Mouse (Mus musculus) left cerebral cortex, postnatal 14 days (tissue): ENCODE results near the gene Zfp518b. TPM values are rescaled to one million over a fixed set of nuclear protein-coding genes. Genes with fewer than 3 reads are reported as not detected.

Experiments
- DNase-seq, 2 experiments: peaks; one replicate each; pipeline ENCODE4 v3.0.0; 2021 to 2022; ENCODE audit warnings: low spot score in 2 of 2, mixed read lengths in 1 of 2
- intact Hi-C: fragments of 180-260 bp; cut with DNase I; formaldehyde crosslinking; loops from one replicate; pipeline ENCODE4 v1.15.1; 2025
- total RNA-seq, 2 experiments: library from RNA; stranded (reverse); gene quantifications; 2 replicates each; pipeline ENCODE4 v1.2.3; 2021

Gene Zfp518b
- total RNA-seq, 2 experiments from 2014 or later = 14.0 to 16.8 TPM

DNA sequence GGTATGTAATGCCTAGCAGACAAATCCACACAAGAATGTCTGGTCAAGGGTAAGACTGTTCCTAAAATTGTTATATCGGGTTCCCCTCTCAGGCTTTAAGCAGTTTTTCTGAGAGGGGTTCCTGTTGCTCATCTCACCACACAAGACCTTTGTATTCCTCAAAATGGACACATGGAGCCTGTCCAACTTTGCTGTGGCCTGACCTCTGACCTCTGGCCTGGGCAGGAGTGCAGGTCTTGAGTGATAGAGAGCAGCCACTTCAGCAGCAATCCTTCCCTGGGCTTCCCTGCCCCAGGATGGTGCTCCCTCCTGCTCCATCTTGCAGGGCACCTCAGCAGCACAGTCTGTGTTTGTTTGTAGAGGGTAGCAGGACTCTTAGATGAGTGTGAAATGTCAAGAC, 48.9 kb downstream of the Zfp518b start:
- no peak for DNase-seq
- intact Hi-C loops = no loop called here

DNA sequence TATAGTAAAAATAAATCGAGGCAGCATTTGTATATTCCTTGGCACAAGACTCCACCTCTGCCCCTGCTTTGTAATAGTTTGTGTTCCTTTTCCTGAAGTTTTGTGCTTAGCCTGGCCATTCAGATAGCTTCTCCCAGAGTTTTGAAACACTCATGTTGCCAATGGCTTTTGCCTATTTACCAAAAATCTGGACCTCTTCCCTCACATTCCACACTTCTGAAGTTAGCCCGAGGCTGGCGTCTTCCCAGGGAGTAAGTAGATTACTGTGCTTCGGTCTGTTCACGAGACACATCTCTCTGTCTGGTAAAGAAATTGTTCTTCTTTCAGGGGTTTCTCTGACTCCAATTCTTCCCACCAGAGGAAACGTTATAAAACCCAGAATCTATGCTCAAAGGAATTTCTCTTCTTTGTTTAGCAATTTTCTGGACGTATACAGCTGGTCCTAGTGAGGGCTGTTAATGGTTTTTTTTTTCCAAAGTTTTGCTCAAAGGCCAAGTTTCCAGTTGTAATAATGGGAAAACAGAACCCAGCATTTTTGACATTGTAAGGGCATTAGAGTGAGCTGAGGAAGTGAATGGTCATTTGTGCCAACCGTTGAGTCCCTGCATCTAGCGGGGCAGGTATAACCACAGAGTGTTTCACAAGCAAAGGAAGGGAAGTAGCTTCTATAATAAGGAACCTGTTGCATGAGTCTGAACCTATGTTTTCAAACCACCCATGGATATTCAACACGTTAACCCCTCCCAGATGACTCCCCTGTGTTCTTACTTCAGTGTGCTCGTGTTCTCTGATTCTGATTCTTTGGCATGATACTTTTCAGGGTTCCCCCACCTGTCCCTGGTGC, 50.1 kb downstream of the Zfp518b start:
- DNase-seq = no peak
- intact Hi-C loops = loop anchor here (5.0 kb wide), 1 partner anchor 327 kb away; no protein-coding TSS in a partner anchor

DNA sequence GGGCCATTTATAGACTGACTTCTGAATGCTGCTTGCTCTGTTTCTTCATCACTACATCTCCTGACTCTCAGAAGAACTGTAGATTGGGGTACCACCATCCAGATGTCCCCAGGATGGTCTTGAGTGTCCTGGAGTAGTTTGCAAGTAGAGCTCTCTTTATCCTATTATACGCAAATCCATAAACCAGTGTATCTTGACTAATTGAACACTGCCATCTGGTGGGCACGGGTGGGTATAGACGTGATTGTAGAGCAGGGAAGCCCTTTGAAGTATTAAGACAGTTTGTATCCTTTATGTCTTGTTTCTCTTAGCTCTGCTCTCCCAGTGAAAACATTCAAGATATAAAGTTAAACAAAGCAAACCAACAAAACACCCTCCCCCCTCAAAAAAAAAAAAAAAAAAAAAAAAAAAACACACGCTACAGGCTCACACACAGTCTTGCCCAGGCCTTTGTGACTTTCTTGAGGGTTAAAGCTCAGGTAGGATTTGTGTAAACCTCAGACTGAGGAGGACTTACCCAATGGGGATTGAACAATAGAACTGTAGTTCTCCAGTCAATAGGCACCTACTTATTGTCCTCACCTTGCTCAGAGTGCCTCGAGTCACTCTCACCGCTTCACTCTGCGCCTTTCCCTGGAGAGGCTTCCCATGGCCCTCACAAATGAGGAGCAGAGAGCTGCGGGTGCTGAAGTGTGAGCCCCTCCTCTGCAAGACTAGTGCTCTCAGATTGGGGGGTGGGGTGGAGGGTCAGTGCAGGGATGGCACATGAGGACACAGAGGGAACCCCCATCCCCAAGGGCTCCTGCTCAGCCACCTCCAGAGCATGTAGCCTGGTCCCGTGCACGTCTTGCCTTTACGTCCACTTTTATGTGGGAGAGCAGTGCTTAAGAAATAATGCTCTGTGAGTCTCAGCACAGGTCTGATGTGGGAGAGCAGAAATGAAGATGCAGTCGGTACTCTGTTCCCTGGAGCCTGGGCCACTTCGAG, 51.9 kb downstream of the Zfp518b start:
- intact Hi-C loops = loop anchor here (5.0 kb wide), 1 partner anchor 325 kb away; no protein-coding TSS in a partner anchor

DNA sequence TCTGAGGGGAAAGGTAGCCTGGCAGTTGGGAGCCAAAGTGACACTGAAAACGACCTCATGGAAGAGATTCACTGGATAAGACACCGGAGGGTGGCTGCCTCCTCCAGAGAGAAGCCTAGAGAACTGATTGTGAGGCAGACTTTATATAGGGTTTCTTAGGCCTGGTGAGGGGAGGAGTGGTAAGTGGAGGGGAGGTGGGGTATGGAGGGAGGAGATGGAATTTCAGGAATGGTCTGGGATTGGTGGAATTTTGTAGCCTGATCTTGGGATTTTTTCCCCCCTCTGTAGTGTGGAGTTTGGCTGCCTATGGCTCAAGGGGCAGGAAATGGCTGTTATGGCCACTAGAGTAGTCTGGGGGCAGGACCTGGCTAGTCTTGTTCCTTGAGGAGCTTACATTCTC, 56.6 kb downstream of the Zfp518b start:
- no peak for DNase-seq
- intact Hi-C loops = no loop called here

More for the DNA sequence above, 51.9 kb downstream of the Zfp518b start:
- DNase-seq = peak; percentile 81 to 87

DNA sequence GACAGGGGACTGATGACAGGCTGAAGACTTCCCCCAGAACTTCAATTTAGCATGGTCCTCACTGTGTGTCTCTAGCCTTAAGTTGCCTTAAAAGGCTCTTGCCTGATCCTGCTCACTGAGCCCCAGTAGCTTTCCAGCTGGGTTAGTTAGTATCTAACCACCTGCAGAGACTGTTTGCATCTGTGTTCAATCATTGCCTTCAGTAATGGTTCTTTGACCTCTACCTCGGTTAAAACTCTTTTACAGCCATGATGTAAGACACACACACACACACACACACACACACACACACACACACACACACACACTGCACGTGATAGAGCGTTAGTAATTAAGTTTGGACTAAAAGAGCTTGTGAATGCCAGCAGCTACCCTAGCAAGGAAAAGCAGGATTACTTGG, 57.7 kb downstream of the Zfp518b start:
- intact Hi-C loops = no loop called here
- no peak for DNase-seq

DNA sequence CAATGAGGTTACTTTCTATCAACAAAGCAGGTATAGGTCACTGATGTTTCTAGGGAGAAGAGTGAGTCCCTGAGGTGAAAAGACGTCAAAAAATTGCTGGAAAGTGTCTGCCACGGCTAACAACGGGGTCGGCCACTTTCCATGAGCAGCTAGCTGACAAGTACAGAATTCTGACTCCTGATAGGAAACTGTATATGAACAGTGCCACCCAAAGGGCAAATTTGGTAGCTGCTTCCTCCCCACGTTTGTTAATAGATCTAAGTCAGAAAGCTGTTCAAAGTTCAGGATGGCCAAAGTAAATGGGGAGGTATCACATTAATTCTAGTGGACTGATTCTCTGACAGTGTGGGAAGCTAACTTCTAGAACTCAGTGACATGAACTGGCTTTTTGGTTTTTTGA, 63.8 kb downstream of the Zfp518b start:
- DNase-seq = peak; percentile 65 to 76
- intact Hi-C loops = loop anchor here (2.0 kb wide), 1 partner anchor 40 kb away; no protein-coding TSS in a partner anchor

DNA sequence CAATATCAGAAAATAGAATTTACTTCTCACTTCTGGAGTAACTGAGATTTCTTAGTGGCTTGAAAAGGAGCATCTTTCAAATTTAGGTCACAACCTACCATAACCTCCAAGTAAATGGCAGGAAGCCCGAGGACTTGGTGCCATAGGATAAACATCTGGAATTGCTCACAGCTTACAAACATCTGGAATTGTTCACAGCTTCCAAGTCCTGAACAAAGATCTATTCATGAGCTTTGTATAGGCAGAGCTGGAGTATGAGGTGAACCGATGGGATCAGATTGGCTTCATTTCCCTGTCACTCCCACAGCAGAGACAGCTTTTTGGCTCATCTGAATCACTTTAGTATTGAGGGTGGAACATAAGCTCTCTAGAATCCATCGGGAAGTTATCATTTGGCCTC, 65.7 kb downstream of the Zfp518b start:
- intact Hi-C loops = no loop called here
- DNase-seq = no peak

Other genes starting within 250 kb of the Zfp518b start
- 1 to 10 TPM in 1 of 2 experiments, under 1 TPM in 1; 0.93 to 1.3 TPM for gene Slc2a9, start 181.7 kb downstream of the Zfp518b start, total RNA-seq
- 100 to 1,000 TPM; 196 to 199 TPM for gene Wdr1, start 121.6 kb downstream of the Zfp518b start, total RNA-seq
- under 1 TPM; 0.40 to 0.51 TPM for gene Clnk, start 192.0 kb upstream of the Zfp518b start, total RNA-seq